Mouse (Mus musculus) liver (tissue): ENCODE data around the gene Apbb2.

Source experiments
- DNase-seq: peaks from one replicate; pipeline ENCODE4 v3.0.0-alpha.2; 2020; ENCODE audit warnings: mixed read lengths

Gene Apbb2

GRCm38 (mm10) chr5:66328766-66329165, 289.8 kb downstream of the Apbb2 start:
- DNase-seq, result no peak

- DNase-seq, result no peak
Observed at GRCm38 (mm10) chr5:66327949-66328726, 290.4 kb downstream of the Apbb2 start.

- DNase-seq, result no peak
Observed at GRCm38 (mm10) chr5:66326395-66326794, 292.2 kb downstream of the Apbb2 start.

GRCm38 (mm10) chr5:66323603-66324002, 295.0 kb downstream of the Apbb2 start:
- DNase-seq, result peak; percentile 9

- DNase-seq, result no peak
Observed at GRCm38 (mm10) chr5:66323131-66323530, 295.5 kb downstream of the Apbb2 start.

- no peak for DNase-seq
Observed at GRCm38 (mm10) chr5:66319827-66320404, 298.7 kb downstream of the Apbb2 start.

- peak; percentile 69 for DNase-seq
Observed at GRCm38 (mm10) chr5:66319341-66319740, 299.2 kb downstream of the Apbb2 start.

GRCm38 (mm10) chr5:66315791-66316190, 302.8 kb downstream of the Apbb2 start:
- DNase-seq, result no peak

- no peak for DNase-seq
Observed at GRCm38 (mm10) chr5:66310806-66311205, 307.8 kb downstream of the Apbb2 start.

GRCm38 (mm10) chr5:66310328-66310727, 308.3 kb downstream of the Apbb2 start:
- no peak for DNase-seq

GRCm38 (mm10) chr5:66305511-66305910, 313.1 kb downstream of the Apbb2 start:
- no peak for DNase-seq

GRCm38 (mm10) chr5:66304300-66305067, 314.1 kb downstream of the Apbb2 start:
- no peak for DNase-seq

- no peak for DNase-seq
Observed at GRCm38 (mm10) chr5:66302873-66303272, 315.7 kb downstream of the Apbb2 start.

GRCm38 (mm10) chr5:66302085-66302815, 316.3 kb downstream of the Apbb2 start:
- DNase-seq, result no peak

GRCm38 (mm10) chr5:66300576-66300975, 318.0 kb downstream of the Apbb2 start:
- DNase-seq, result no peak

- no peak for DNase-seq
Observed at GRCm38 (mm10) chr5:66298856-66299255, 319.7 kb downstream of the Apbb2 start.

GRCm38 (mm10) chr5:66296116-66296515, 322.5 kb downstream of the Apbb2 start:
- no peak for DNase-seq

- no peak for DNase-seq
Observed at GRCm38 (mm10) chr5:66294952-66295351, 323.6 kb downstream of the Apbb2 start.

GRCm38 (mm10) chr5:66294106-66294625, 324.4 kb downstream of the Apbb2 start:
- no peak for DNase-seq

GRCm38 (mm10) chr5:66280742-66281141, 337.8 kb downstream of the Apbb2 start:
- DNase-seq, result no peak

GRCm38 (mm10) chr5:66279650-66280049, 338.9 kb downstream of the Apbb2 start:
- no peak for DNase-seq

- DNase-seq, result no peak
Observed at GRCm38 (mm10) chr5:66274417-66274816, 344.2 kb downstream of the Apbb2 start.

- no peak for DNase-seq
Observed at GRCm38 (mm10) chr5:66271141-66271540, 347.4 kb downstream of the Apbb2 start.
